Mouse (Mus musculus) forebrain, embryonic 12.5 days (tissue): ENCODE measurements at regions not wholly inside any gene's neighbourhood (a gene's known extent, or its start where the extent isn't known, plus 50 kb on each side); places are given as distances from the start of the nearest gene placed in this dataset.

Experiments used
- ATAC-seq: fragments of 200-750 bp; cut with Nextera tagmentation; 2 replicates; pipeline ENCODE4 v1.8.0; 2017; ENCODE audit warnings: moderate TSS enrichment; ENCODE audit not compliant: low FRiP score
- H3K27ac ChIP-seq: fragments of 300-500 bp; sonication (generic); 2 replicates; pipeline ENCODE4 v1.5.1; 2016; ENCODE audit warnings: mild to moderate bottlenecking
- H3K27me3 ChIP-seq: fragments of 300-500 bp; sonication (generic); 2 replicates; pipeline ENCODE4 v1.6.1; 2016; ENCODE audit warnings: mild to moderate bottlenecking
- H3K36me3 ChIP-seq: fragments of 300-500 bp; sonication (generic); replicated peaks from 2 replicates; pipeline ENCODE4 v1.6.1; 2016; ENCODE audit warnings: mild to moderate bottlenecking
- H3K4me1 ChIP-seq: fragments of 300-500 bp; sonication (generic); 2 replicates; pipeline ENCODE4 v1.6.1; 2016
- H3K4me2 ChIP-seq: fragments of 300-500 bp; sonication (generic); 2 replicates; pipeline ENCODE4 v1.6.1; 2016; ENCODE audit warnings: mild to moderate bottlenecking, moderate library complexity
- H3K4me3 ChIP-seq: fragments of 300-500 bp; sonication (generic); replicated peaks from 2 replicates; pipeline ENCODE4 v1.5.1; 2016; ENCODE audit warnings: mild to moderate bottlenecking
- H3K9ac ChIP-seq: fragments of 300-500 bp; sonication (generic); 2 replicates; pipeline ENCODE4 v1.6.1; 2016; ENCODE audit warnings: mild to moderate bottlenecking
- H3K9me3 ChIP-seq: fragments of 300-500 bp; sonication (generic); 2 replicates; pipeline ENCODE4 v1.6.1; 2016
- WGBS: fragments of 180-500 bp; shearing (Covaris S2); methylation state at CpG from one replicate; pipeline ENCODE4 v1.1.7; 2016; 5-methylcytosine and 5-hydroxymethylcytosine counted together

DNA sequence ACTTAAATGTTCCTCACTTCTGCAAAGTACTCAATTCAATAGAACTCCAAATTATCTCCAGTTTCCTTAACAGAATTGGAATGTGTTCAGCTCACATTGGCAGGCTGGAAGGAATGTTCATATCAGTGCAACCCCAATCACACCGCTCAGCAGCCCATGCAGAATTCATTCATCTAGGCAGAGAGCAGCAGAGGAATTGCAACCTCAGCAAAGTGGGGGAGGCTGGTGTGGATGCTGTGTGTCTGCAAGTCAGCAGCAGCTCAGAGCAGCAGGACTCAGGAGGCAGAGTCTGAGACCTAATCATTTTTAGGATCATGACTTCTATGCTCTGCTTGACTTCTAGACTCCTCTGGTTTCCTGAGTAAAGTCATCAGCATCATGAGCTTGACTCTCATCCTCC, 100.7 kb upstream of the Chrna7 start:
- H3K9me3 ChIP-seq = no peaks in the 10 kb centered on the region
- H3K27me3 ChIP-seq = no peaks in the 10 kb centered on the region
- no peak overlapping the region for H3K4me2 ChIP-seq
- ATAC-seq = no peak
- H3K9ac ChIP-seq = no peak overlapping the region
- no peak overlapping the region for H3K27ac ChIP-seq
- no peaks in the 10 kb centered on the region for H3K36me3 ChIP-seq
- no peaks in the 10 kb centered on the region for H3K4me1 ChIP-seq
- WGBS = 92% methylated on average over 1 of the region's 1 CpGs
- no peak overlapping the region for H3K4me3 ChIP-seq

GRCm38 (mm10) chr7:63319594-63319993, 107.2 kb upstream of the Chrna7 start:
- Histone ChIP-seq H3K9me3 (no peaks in the 10 kb centered on the region), H3K4me3 (no peak overlapping the region), H3K36me3 (no peaks in the 10 kb centered on the region), H3K4me2 (no peak overlapping the region), H3K4me1 (no peaks in the 10 kb centered on the region), H3K9ac (no peak overlapping the region), H3K27ac (no peak overlapping the region), H3K27me3 (no peaks in the 10 kb centered on the region)
- 0% methylated on average over 2 of the region's 2 CpGs for WGBS
- ATAC-seq = peak; percentile 47; the same call in 1 of the 2 replicates

DNA sequence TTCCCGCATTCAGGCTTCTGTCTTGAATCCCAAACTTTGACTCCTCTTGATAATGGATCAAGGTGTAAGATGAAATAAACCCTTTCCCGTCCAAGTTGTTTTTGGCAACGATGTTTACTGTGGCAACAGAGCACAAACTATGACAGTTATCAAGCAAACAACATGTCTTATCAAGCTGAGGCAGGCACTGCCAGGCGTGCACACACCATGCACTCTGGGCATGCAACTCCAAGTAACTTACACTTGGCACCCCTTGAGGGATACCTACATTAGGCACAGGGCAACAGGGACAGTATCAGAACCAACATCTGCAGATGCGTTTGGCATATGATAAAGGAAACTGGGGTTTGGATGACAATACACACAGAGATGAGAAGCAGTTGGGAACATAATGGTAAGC, 108.8 kb upstream of the Chrna7 start:
- H3K4me1 ChIP-seq = no peaks in the 10 kb centered on the region
- H3K4me3 ChIP-seq = no peak overlapping the region
- H3K27ac ChIP-seq = no peak overlapping the region
- H3K9me3 ChIP-seq = no peaks in the 10 kb centered on the region
- H3K36me3 ChIP-seq = no peaks in the 10 kb centered on the region
- H3K4me2 ChIP-seq = no peak overlapping the region
- WGBS = 85% methylated on average over 5 of the region's 5 CpGs
- ATAC-seq = no peak
- H3K27me3 ChIP-seq = no peaks in the 10 kb centered on the region
- no peak overlapping the region for H3K9ac ChIP-seq

DNA sequence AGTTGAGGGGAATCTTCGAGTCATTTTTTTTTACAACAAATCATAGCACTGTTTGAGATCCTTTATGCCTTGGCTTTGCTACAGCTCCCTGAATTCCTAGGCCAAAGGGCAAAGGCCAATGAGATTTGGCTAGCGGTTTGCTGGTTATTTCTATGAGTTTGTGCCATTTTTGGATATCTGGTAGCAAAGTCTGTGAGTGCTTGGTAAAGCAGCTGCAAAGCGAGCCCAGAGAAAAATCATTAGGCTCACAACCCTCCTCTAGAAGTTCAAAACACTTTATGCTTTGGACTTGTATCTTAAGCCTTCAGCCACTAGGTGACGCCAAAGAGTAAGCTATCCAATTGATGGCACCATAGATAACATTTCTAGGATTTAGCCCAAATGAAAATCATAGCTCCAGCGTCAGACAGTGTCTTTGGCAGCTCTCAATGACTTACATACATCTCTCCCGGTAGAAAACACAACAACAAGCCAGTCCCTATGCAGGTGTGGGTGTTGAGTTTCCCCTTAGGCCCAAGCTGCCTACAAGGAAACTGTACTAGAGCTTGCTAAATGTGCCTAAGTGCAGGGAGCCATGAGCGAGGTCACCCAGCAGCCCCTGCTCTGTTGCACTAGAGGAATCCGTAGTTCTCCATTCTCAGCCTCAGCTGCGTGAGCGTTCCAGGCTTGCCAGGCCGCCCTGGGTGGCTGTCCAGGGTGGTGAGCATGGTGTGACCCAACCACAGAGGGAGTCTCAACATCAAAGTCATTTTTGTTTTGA, 109.8 kb upstream of the Chrna7 start:
- no peak overlapping the region for H3K9ac ChIP-seq
- no peaks in the 10 kb centered on the region for H3K36me3 ChIP-seq
- no peaks in the 10 kb centered on the region for H3K27me3 ChIP-seq
- WGBS = 36% methylated on average over 11 of the region's 11 CpGs
- H3K4me3 ChIP-seq = no peak overlapping the region
- no peak overlapping the region for H3K27ac ChIP-seq
- no peaks in the 10 kb centered on the region for H3K9me3 ChIP-seq
- peak; percentile 49; the same call in 1 of the 2 replicates for ATAC-seq
- H3K4me2 ChIP-seq = no peak overlapping the region
- H3K4me1 ChIP-seq = no peaks in the 10 kb centered on the region

DNA sequence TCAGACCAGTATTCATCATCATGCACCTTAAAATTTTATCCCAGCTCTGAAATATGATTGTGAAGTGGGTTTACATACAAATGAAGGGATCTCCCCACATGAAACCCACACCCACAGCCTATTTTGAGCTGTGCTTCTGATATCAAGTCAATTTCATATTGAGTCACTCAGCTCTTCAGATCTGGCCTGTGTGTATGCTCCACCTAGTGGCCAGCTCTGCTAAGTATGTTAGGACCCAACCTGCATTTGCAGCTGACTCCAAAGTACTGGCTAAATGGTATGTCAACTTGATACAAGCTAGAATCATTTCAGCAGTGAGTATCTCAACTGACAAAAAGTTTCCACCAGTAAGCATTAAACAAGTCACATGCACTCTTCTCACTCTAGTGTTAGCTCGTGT, 109.4 kb upstream of the Otud7a start:
- 34% methylated on average over 1 of the region's 1 CpGs for WGBS
- peak; percentile 65; the same call in 1 of the 2 replicates for ATAC-seq
- Histone ChIP-seq H3K27me3 (no peaks in the 10 kb centered on the region), H3K9me3 (no peaks in the 10 kb centered on the region), H3K9ac (no peak overlapping the region), H3K4me2 (no peak overlapping the region), H3K4me3 (no peak overlapping the region), H3K4me1 (no peaks in the 10 kb centered on the region), H3K27ac (no peak overlapping the region), H3K36me3 (no peaks in the 10 kb centered on the region)

DNA sequence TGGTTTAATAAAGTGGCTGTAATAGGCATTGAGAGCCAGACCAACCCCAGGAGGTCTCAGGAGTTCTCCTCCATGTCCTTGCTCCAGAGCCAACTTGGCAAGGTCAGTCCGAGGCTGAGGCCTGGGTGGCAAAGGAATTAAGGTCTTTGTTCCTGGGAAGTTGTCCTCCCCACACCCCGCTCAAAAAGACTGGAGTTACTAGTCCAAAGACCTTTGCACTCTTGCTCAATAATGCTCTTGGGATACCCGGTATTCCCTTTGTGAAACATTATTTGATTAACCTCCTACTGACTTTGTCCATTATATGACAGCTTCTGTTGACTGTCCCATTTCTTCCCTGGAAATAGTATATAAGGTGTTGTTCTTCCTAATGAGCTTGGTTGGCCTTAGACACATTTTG, 108.5 kb upstream of the Otud7a start:
- no peak for ATAC-seq
- WGBS = 67% methylated on average over 3 of the region's 3 CpGs
- no peaks in the 10 kb centered on the region for H3K4me1 ChIP-seq

DNA sequence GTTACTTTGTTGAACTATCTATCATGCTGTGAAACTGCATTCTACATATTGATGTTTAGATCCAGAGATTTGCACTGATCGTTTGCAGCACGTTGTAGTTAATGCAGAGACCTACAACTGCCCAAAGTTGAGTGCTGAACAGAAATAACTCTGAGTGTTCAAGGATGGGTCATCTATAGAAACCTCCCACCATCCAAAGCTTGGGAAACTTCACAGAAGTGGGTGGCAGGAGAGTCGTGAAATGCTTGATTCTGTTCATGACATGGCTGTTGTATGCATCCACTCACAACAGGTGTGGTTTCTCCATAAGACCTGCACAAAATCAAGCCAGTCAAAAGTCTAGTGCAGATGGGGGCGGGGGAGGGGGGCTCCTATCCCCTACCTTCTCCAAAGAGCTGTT, 102.8 kb upstream of the Otud7a start:
- ATAC-seq = no peak
- WGBS = 80% methylated on average over 4 of the region's 4 CpGs
- no peak overlapping the region for H3K4me2 ChIP-seq

More for the DNA sequence above, 108.5 kb upstream of the Otud7a start:
- H3K9me3 ChIP-seq = no peaks in the 10 kb centered on the region
- no peaks in the 10 kb centered on the region for H3K27me3 ChIP-seq
- H3K36me3 ChIP-seq = no peaks in the 10 kb centered on the region
- no peak overlapping the region for H3K9ac ChIP-seq
- no peak overlapping the region for H3K27ac ChIP-seq
- no peak overlapping the region for H3K4me2 ChIP-seq
- no peak overlapping the region for H3K4me3 ChIP-seq

DNA sequence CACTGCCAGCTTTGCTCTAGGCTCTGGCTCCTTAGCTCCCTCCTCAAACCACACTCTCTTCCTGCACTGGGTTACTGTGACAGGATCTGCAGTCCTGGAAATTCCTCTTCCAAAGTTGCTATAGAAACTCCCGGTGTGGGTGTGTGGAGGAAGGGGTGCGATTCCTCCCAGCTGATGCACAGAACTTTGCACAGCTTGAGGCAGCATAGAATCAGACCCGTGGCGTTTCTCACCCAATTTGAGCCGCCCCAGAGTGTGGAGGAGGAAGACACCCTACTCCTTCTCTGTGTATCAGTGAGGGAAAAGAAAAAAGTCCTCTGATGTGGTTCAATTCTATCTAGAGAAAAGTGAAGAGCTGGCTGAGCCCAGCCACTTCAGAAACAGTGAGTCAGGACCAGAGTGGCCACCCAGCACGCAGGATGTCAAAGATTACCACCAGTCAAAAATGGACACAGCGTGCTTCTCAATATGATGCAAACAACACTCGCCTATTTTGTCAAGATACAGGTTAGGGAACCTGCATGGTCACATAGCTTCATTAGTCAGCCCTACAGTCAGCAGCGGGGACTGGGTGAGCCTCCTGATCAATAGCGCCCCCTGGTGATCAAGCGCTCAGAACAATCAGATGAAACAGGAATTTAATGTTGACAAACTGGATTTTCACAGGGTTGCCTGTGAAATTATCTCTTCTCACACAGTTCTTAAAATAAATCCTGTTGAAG, 98.7 kb upstream of the Otud7a start:
- Histone ChIP-seq H3K4me1 (no peaks in the 10 kb centered on the region), H3K27ac (no peak overlapping the region), H3K36me3 (no peaks in the 10 kb centered on the region), H3K27me3 (no peaks in the 10 kb centered on the region), H3K4me3 (no peak overlapping the region), H3K9ac (no peak overlapping the region), H3K4me2 (no peak overlapping the region), H3K9me3 (no peaks in the 10 kb centered on the region)
- peak; percentile 55; the same call in 1 of the 2 replicates for ATAC-seq
- WGBS = 33% methylated on average over 11 of the region's 11 CpGs

More for the DNA sequence above, 102.8 kb upstream of the Otud7a start:
- no peaks in the 10 kb centered on the region for H3K4me1 ChIP-seq
- no peaks in the 10 kb centered on the region for H3K27me3 ChIP-seq
- no peak overlapping the region for H3K27ac ChIP-seq
- H3K4me3 ChIP-seq = no peak overlapping the region
- no peak overlapping the region for H3K9ac ChIP-seq
- no peaks in the 10 kb centered on the region for H3K36me3 ChIP-seq
- H3K9me3 ChIP-seq = no peaks in the 10 kb centered on the region

DNA sequence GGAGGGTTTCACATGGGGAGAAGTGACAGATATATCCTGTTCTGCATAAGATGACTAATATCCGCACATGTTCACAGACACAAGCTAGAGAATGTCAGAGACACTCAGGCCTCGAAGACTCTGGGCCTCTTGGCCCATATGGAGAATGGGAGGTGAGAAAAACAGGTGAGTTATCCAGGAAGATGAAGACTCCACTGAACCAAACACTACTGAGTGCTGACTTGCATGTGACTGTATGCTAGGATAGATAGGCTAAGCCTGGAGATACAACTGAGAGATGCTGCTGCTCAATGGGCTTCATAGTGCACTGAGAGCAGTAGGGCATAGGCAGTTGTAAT, 98.2 kb upstream of the Otud7a start:
- H3K27ac ChIP-seq = no peak overlapping the region
- H3K4me1 ChIP-seq = no peaks in the 10 kb centered on the region
- WGBS = 91% methylated on average over 2 of the region's 2 CpGs
- no peaks in the 10 kb centered on the region for H3K27me3 ChIP-seq
- no peaks in the 10 kb centered on the region for H3K36me3 ChIP-seq
- no peaks in the 10 kb centered on the region for H3K9me3 ChIP-seq
- H3K4me3 ChIP-seq = no peak overlapping the region
- no peak for ATAC-seq
- H3K4me2 ChIP-seq = no peak overlapping the region
- H3K9ac ChIP-seq = no peak overlapping the region
